Comparison of ENCODE assay signal across 10 mouse cellular contexts in the genomic region with DNA sequence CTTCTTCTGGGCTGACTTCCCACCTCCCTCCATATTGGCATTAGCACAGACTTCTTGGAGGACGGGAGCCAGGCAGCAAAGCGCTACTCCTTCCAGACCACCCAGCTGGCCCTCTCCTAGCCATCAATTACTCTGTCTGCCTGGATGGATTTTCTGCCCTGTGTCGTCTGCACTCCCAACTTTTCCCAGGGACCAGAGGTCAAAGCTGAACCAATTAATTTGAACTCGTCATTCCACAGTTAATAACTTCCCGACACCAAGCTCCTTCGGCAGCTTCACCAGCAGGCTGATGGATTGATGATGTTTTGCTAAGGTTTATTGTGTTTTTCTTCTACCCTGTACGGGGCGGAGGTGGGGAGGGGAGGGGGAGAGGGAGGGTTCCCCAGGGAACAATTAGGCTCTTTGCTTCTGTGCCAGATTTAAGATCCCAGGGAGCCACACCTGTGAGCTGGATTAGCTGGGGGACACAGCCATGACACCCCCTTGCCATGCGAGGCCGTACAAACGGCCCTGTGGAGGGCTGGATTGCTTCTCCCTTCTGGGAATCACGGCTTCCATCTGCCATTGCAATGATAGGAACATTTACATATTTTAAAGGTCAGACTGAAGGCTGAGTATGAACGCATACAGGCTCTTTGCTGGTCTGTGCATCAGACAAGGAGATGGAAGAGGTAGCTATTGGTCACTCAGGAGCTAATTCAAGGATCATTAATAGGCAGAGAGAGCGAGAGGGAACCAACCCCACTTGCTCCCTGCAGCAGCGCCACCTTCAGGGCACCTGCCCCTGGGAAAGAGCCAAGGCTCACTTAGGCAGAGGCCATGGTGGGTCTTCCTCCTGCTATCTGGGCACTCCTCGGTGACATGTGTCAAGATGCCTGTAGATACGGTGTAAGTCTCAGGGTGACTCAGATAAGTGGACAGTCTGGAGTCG.
A peak's percentile ranks its signal among the peaks of the same experiment; 100 is the strongest.
DNase-seq lines count a peak whose midpoint lies in the region; ATAC-seq lines count a peak whose summit lies in the region.
"Had no signal": no experiment of that assay in that cellular context is flagged by ENCODE, and none has a peak within 500 bp of the region (broad histone marks: within the 10 kb centered on the region; RNA-seq: fewer than 3 reads in every experiment).

No protein-coding gene starts in this region.

- H3K9ac ChIP-seq in limb, embryonic 12.5 days (replicated peaks) = no peak overlapping the region
- H3K9ac ChIP-seq: heart, embryonic 15.5 days had no signal

- peak overlapping the region; percentile 1; the same call in 1 of the 2 replicates for H3K4me2 ChIP-seq in limb, embryonic 12.5 days
- H3K4me2 ChIP-seq: heart, embryonic 15.5 days had no signal

- ATAC-seq in limb, embryonic 12.5 days (ENCODE audit: insufficient number of reproducible peaks, insufficient read depth, low FRiP score, low TSS enrichment, low read depth) = peak; percentile 53

- H3K9me3 ChIP-seq in limb, embryonic 12.5 days = no peaks in the 10 kb centered on the region
- H3K9me3 ChIP-seq: heart, embryonic 15.5 days had no signal

- WGBS in limb, embryonic 12.5 days = 17% methylated on average over 18 of the region's 18 CpGs

- peaks cover 70% of the 10 kb centered on the region for H3K27me3 ChIP-seq in limb, embryonic 12.5 days

- no peak overlapping the region for H3K27ac ChIP-seq in limb, embryonic 12.5 days
- H3K27ac ChIP-seq: heart, embryonic 15.5 days had no signal

- no peaks in the 10 kb centered on the region for H3K36me3 ChIP-seq in limb, embryonic 12.5 days
- H3K36me3 ChIP-seq: heart, embryonic 15.5 days had no signal

- peak; percentile 61 for DNase-seq in adrenal gland, postnatal 10 days
- DNase-seq in adrenal gland, postnatal 4 days (ENCODE audit: low spot score in 2 of 2) = no peak
- peak; percentile 51 for DNase-seq in right cerebral cortex, postnatal 4 days
- DNase-seq in right cerebral cortex, adult 18-20 months = no peak
- peak; percentile 47 for DNase-seq in testis, postnatal 10 days (ENCODE audit: low spot score)
- DNase-seq in lung, postnatal 10 days = no peak
- DNase-seq in lung, postnatal 36 days = no peak

- H3K4me1 ChIP-seq in limb, embryonic 12.5 days (replicated peaks) = peaks cover 23% of the 10 kb centered on the region
- H3K4me1 ChIP-seq: heart, embryonic 15.5 days; megakaryocyte, embryonic 14.5 days had no signal

- H3K4me3 ChIP-seq in limb, embryonic 12.5 days (replicated peaks) = no peak overlapping the region
- H3K4me3 ChIP-seq: heart, embryonic 15.5 days; megakaryocyte, embryonic 14.5 days had no signal

Comparison
In these comparisons a context has a peak if more than half of its experiments do, and no peak if none do; other contexts are left out.
1. DNase-seq: peak in adrenal gland, postnatal 10 days (single experiment), right cerebral cortex, postnatal 4 days (single experiment) and testis, postnatal 10 days (single experiment); none in adrenal gland, postnatal 4 days (0 of 2), right cerebral cortex, adult 18-20 months (single experiment), lung, postnatal 10 days (single experiment) and lung, postnatal 36 days (single experiment).